Mouse (Mus musculus): ENCODE data around the gene Tmem233. TPM values are rescaled to one million over a fixed set of nuclear protein-coding genes. Genes with fewer than 3 reads are reported as not detected.
A peak's percentile ranks its signal among the peaks of the same experiment; 100 is the strongest.

Tmem233 gene
- total RNA-seq, 2 experiments from 2014 or later, result not detected

GRCm38 (mm10) chr5:116030566-116031189, 52.4 kb downstream of the Tmem233 start:
- no peak for ATAC-seq (replicated peaks; ENCODE audit: poor library complexity)

DNA sequence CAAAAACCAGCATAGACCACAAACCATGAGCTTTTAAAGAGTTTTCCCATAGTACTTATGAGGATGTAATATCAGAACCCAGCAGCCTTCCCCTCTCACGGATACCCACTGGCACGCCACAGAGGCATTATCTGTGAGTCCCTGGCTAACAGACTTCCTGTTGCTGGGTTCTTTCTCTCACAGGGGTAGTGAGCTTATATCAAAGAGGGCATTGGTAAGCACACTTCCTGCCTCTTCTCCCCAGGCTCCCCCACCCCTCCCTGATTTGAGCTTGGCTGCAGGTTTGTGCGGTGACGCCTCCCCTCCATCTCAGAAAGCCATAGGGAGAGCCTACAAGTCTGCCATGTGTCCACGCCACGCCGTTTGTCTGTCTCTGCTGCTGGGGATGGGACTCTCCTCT, 54.0 kb downstream of the Tmem233 start:
- peak; percentile 68 for ATAC-seq (replicated peaks; ENCODE audit: poor library complexity)

DNA sequence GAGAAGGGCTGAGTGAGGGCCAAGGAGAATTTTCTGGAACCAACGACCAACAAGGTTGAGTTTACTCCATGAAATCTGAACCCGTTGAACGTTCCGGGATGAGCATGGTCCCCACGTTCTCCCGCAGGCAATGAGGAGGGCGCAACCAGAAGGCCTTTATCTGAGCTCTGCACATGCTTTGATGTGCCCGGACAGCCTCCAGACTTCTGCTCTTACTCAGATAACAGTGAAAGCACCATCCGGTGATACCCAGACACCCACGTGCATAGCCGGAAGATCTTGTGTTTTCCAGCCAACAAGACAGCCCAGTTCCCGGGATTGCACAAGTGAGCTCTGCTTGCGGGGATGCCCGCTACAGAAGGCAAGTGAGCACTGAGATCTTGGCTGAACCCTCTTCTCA, 56.5 kb downstream of the Tmem233 start:
- peak; percentile 38 for ATAC-seq (replicated peaks; ENCODE audit: poor library complexity)

DNA sequence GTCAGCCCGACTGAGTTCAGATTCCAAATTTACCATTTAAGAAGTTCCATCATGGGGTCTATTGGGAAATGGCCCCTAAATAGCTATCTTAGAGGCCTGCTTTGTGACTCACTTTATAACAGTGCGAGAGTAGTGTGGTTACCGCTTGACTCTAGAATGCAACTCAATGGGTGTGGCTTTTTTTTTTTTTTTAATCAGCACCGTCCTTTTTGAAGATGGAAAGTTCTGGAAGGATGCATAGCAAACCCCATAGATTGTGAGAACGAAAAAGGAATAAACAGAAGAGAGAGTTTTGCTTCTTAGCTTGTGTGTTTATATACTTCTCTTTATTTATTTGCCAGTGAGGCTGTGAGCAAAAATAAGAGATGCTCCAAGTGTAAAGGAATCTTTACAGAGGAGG, 56.9 kb downstream of the Tmem233 start:
- no peak for ATAC-seq (replicated peaks; ENCODE audit: poor library complexity)

- peak; percentile 66 for ATAC-seq (replicated peaks; ENCODE audit: poor library complexity)
These were observed 58.7 kb downstream of the Tmem233 start, which contains the start of gene Prkab1 for GRCm38 (mm10) chr5:116024327-116024739. TSS of gene Prkab1 (minus strand) at chr5:116024508.

DNA sequence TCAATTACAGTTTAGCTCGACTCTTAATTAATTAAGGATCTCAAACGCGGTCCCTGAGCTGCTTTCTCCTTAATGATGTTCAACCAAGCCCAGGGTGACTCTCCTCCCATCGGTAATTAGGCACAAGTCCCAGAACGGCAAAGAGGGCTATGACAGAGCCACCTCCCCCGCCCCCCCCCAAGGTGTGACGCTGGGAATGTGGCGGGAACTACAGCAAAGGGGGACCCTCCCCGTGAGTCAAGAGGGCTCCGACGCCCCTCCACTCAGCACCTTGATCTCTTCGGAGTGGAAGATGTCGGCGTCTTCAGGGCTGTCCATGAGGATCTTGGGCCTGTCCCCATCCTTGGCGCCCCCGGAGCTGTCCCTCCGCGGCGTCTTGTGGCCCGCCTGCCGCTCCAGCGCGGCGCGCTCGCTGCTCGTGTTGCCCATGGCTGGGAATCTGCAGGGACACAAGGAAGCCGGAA, 59.2 kb downstream of the Tmem233 start:
- ATAC-seq (replicated peaks; ENCODE audit: poor library complexity), result no peak

DNA sequence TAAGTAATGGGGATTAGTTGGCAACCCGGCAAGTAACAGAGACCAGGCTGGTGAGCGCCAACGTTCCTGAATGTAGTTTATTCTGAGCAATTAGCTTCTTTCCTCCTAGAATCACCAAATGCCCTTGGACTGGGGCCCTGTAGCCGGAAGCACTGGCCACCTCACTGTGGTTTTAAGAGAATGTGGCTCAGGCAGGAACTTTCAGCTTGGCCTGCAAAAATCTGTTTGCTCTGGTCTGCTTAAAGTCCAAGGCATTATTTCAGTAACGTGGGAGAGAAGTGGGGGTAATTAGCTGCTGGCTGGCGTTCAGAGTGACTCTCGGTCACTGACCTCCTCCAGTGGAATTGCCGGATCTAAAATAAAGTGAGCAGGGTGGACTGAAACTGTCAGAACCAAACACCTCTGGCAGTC, 59.8 kb downstream of the Tmem233 start:
- no peak for ATAC-seq (replicated peaks; ENCODE audit: poor library complexity)

DNA sequence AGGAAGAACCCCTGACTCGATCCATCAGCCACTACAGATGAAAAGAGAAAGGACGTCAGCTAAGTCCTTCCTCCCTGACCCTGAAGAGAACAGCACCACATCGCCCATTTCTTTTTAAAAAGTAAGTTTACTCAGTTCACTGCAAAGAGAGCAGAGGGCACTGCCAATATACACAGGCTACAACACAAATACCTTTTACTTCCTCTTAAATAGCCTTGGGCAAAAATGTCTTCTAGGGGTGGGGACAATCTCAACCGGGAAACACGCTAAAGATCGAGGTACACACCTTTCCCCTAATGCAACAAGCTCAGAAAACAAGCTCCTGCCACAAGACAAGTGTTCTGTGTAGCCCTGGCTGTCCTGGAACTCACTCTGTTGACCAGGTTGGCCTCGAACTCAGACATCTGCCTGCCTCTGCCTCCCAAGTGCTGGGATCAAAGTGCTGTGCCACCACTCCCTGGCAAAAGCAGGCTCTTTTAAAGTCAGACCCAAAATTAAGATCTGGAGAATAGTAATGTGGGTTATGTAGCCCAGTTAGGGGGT, 60.3 kb downstream of the Tmem233 start:
- no peak for ATAC-seq (replicated peaks; ENCODE audit: poor library complexity)

- ATAC-seq (replicated peaks; ENCODE audit: poor library complexity), result no peak
These were observed 60.9 kb downstream of the Tmem233 start for GRCm38 (mm10) chr5:116022131-116022530.

DNA sequence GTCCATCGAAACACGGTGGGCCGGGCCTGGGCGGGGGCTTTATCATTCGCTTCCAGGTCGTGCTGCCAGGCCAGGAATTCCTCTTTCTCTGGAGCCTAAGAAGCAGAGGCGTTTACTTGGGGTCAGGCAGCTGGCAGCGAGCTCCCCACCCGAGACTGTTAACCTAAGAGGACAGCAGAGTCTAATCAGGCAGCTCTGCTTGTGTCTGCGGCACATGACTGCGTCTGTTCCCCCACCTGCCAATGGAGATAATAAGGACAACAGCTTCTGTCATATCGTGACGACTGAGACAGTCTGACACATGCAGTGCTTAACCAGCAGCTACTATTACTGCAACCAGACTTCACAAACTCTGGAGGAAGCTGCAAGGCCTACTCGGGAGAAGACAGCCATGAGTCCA, 61.5 kb downstream of the Tmem233 start:
- peak; percentile 62 for ATAC-seq (replicated peaks; ENCODE audit: poor library complexity)

DNA sequence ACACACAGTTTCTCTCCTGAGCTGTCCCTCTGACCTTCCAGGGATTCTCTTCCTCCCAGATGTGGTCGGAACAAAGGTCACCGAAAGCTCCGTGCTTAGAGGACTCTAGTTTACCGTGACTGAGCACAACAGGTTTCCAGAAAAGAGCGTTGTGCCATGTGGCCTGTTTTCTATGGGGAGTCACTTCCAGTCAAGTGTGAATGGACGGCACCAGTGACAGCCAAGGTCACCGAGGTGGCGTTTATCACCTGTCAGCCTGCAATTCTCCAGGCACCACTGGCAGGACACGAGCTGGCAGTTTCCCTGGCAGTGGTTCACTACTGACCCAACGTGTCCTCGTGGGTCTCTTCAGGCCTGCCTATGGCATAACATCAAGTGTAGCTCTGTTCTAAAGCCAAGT, 63.7 kb downstream of the Tmem233 start:
- no peak for ATAC-seq (replicated peaks; ENCODE audit: poor library complexity)

- ATAC-seq (replicated peaks; ENCODE audit: poor library complexity), result no peak
These were observed 64.3 kb downstream of the Tmem233 start for GRCm38 (mm10) chr5:116018784-116019183.

GRCm38 (mm10) chr5:116018196-116018595, 64.8 kb downstream of the Tmem233 start:
- ATAC-seq (replicated peaks; ENCODE audit: poor library complexity), result no peak

GRCm38 (mm10) chr5:116017391-116017790, 65.7 kb downstream of the Tmem233 start:
- no peak for ATAC-seq (replicated peaks; ENCODE audit: poor library complexity)

- no peak for ATAC-seq (replicated peaks; ENCODE audit: poor library complexity)
These were observed 66.5 kb downstream of the Tmem233 start for GRCm38 (mm10) chr5:116016542-116016941.

- no peak for ATAC-seq (replicated peaks; ENCODE audit: poor library complexity)
These were observed 68.8 kb downstream of the Tmem233 start for GRCm38 (mm10) chr5:116014237-116014636.

DNA sequence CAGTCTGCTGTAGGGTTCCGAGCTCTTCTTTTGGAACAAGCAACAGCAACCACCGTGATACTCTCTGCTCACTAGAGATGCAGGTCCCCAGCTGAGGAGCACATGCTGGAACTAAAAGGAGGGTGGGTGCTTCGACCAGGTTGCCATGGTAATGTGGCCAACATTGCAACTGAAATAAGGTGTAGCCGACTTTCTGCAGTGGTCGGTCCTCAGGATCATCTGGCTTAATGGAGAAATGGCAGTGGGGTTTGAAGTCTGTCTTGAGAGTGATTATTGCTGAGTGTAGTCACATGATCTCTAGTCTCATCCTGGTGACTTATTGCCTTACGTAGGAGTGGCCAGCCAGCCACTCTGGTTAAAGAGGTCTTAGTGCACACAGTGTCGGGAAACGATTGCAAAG, 69.2 kb downstream of the Tmem233 start:
- no peak for ATAC-seq (replicated peaks; ENCODE audit: poor library complexity)

DNA sequence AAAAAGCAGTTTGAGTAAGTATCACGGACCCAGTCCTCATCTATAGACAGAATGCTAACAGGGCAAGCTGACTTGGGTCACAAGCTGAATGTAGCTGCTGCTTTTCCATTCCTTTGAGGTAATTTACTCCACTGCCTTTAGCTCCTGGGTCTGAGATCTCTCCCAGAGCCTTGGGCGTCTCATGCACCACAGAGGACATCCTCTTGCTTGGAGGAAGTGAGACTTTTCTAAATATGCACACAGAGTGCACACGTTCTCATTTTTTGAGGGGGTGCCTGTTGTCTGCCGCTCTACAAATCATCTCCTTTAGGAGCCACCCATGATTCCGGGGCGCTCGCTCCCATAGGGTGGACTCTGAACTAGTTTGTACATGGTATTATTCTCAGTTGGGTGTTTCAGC, 70.5 kb downstream of the Tmem233 start:
- ATAC-seq (replicated peaks; ENCODE audit: poor library complexity), result no peak

GRCm38 (mm10) chr5:116011700-116012099, 71.3 kb downstream of the Tmem233 start:
- peak; percentile 54 for ATAC-seq (replicated peaks; ENCODE audit: poor library complexity)

GRCm38 (mm10) chr5:116009884-116010627, 73.0 kb downstream of the Tmem233 start:
- peak; percentile 30; the same call in 1 of the 2 replicates for ATAC-seq (replicated peaks; ENCODE audit: poor library complexity)

GRCm38 (mm10) chr5:116009091-116009851, 73.8 kb downstream of the Tmem233 start:
- no peak for ATAC-seq (replicated peaks; ENCODE audit: poor library complexity)

All from megakaryocyte progenitor cell, adult 5-6 weeks (primary cell).